Mouse (Mus musculus) ES-Bruce4 (cell line): ENCODE measurements at regions not wholly inside any gene's neighbourhood (a gene's known extent, or its start where the extent isn't known, plus 50 kb on each side); places are given as distances from the start of the nearest gene placed in this dataset.

Experiments used
- CTCF ChIP-seq: IDR thresholded peaks from one replicate; pipeline ENCODE4 v1.8.1; 2011; ENCODE audit warnings: low read depth, low read length
- POLR2A ChIP-seq: IDR thresholded peaks from one replicate; pipeline ENCODE4 v1.8.1; 2011; ENCODE audit warnings: low read length; ENCODE audit not compliant: insufficient read depth

- TF ChIP-seq CTCF = no peak
- no peak for TF ChIP-seq POLR2A
Measured at GRCm38 (mm10) chr6:7181711-7182110, 225.9 kb downstream of the Sdhaf3 start.
